Mouse (Mus musculus) midbrain, postnatal 0 days (tissue): ENCODE data around the gene Dclk1. TPM values are rescaled to one million over a fixed set of nuclear protein-coding genes. Genes with fewer than 3 reads are reported as not detected.
A peak's percentile ranks its signal among the peaks of the same experiment; 100 is the strongest.

Experiments
- ATAC-seq: fragments of 200-750 bp; cut with Nextera tagmentation; 2 replicates; pipeline ENCODE4 v1.8.0; 2017; ENCODE audit warnings: moderate number of reproducible peaks, mild to moderate bottlenecking, moderate TSS enrichment, moderate library complexity; ENCODE audit not compliant: low FRiP score
- DNase-seq: peaks from one replicate; pipeline ENCODE4 v3.0.0-alpha.2; 2015; ENCODE audit warnings: low spot score
- H3K27ac ChIP-seq: fragments of 300-500 bp; sonication (generic); 2 replicates; pipeline ENCODE4 v1.5.1; 2014; ENCODE audit warnings: low read depth, mild to moderate bottlenecking, low read length, mixed read lengths
- H3K27me3 ChIP-seq: fragments of 300-500 bp; sonication (generic); 2 replicates; pipeline ENCODE4 v1.6.1; 2014; ENCODE audit warnings: low read length, control low read depth, mixed read lengths; ENCODE audit not compliant: insufficient read depth
- H3K36me3 ChIP-seq: fragments of 300-500 bp; sonication (generic); 2 replicates; pipeline ENCODE4 v1.6.1; 2014; ENCODE audit warnings: low read length, control low read depth, mixed read lengths; ENCODE audit not compliant: insufficient read depth
- H3K4me1 ChIP-seq: fragments of 300-500 bp; sonication (generic); 2 replicates; pipeline ENCODE4 v1.6.1; 2014; ENCODE audit warnings: mild to moderate bottlenecking, control low read depth, antibody characterized with exemption, low read length, mixed read lengths; ENCODE audit not compliant: insufficient read depth
- H3K4me2 ChIP-seq: fragments of 300-500 bp; sonication (generic); 2 replicates; pipeline ENCODE4 v1.6.1; 2014; ENCODE audit warnings: low read depth, mild to moderate bottlenecking, low read length, mixed read lengths; ENCODE audit not compliant: poor library complexity, severe bottlenecking
- H3K4me3 ChIP-seq: fragments of 300-500 bp; sonication (generic); 2 replicates; pipeline ENCODE4 v1.5.1; 2014; ENCODE audit warnings: low read depth, mild to moderate bottlenecking, low read length, moderate library complexity
- H3K9ac ChIP-seq: fragments of 300-500 bp; sonication (generic); replicated peaks from 2 replicates; pipeline ENCODE4 v1.6.1; 2014; ENCODE audit warnings: mild to moderate bottlenecking, low read length, moderate library complexity, mixed read lengths; ENCODE audit not compliant: poor library complexity, severe bottlenecking
- H3K9me3 ChIP-seq: fragments of 300-500 bp; sonication (generic); 2 replicates; pipeline ENCODE4 v1.6.1; 2016; ENCODE audit warnings: low read length, control low read depth
- CTCF ChIP-seq: IDR thresholded peaks from 2 replicates; pipeline ENCODE4 v1.5.1; 2016; ENCODE audit warnings: antibody characterized with exemption, mild to moderate bottlenecking
- WGBS: fragments of 180-500 bp; shearing (Covaris S2); extraction: QIAGEN DNeasy Blood & Tissue Kit; methylation state at CpG from one replicate; pipeline ENCODE4 v1.1.7; 2014; 5-methylcytosine and 5-hydroxymethylcytosine counted together
- polyA plus RNA-seq: library from polyadenylated mRNA; unstranded; fragments of >200 nt; fragmentation: Nextera tagmentation; extraction: Ambion mirVana; gene quantifications from 2 replicates; pipeline ENCODE4 v1.2.1, GENCODE M21; 2015
- total RNA-seq: library from RNA; depleted of rRNA; stranded (reverse); fragments of >200 nt; gene quantifications from 2 replicates; pipeline ENCODE4 v1.2.3, GENCODE M21; 2014

Gene Dclk1
- total and polyA plus RNA-seq, 2 experiments from 2014 or later = 219 to 307 TPM

- Histone ChIP-seq H3K36me3 (no peaks in the 10 kb centered on the region), H3K27ac (no peak overlapping the region), H3K9me3 (no peaks in the 10 kb centered on the region), H3K4me1 (no peaks in the 10 kb centered on the region), H3K27me3 (no peaks in the 10 kb centered on the region), H3K9ac (no peak overlapping the region), H3K4me2 (no peak overlapping the region), H3K4me3 (no peak overlapping the region)
- ATAC-seq (no peak), DNase-seq (no peak)
- WGBS = 76% methylated on average over 3 of the region's 3 CpGs
- TF ChIP-seq CTCF = no peak
These were observed 118.7 kb downstream of the Dclk1 start for GRCm38 (mm10) chr3:55360836-55361235.

- ATAC-seq = no peak
- Histone ChIP-seq H3K4me3 (no peak overlapping the region), H3K9me3 (no peaks in the 10 kb centered on the region), H3K9ac (no peak overlapping the region), H3K4me2 (no peak overlapping the region), H3K27ac (no peak overlapping the region), H3K4me1 (no peaks in the 10 kb centered on the region), H3K36me3 (no peaks in the 10 kb centered on the region), H3K27me3 (no peaks in the 10 kb centered on the region)
- WGBS = 94% methylated on average over 8 of the region's 8 CpGs
- TF ChIP-seq CTCF = no peak
- no peak for DNase-seq
These were observed 125.0 kb downstream of the Dclk1 start for GRCm38 (mm10) chr3:55367166-55367565.

GRCm38 (mm10) chr3:55369156-55369555 lies 127.0 kb downstream of the Dclk1 start:
- Histone ChIP-seq H3K4me1 (no peaks in the 10 kb centered on the region), H3K9me3 (no peaks in the 10 kb centered on the region), H3K27ac (no peak overlapping the region), H3K9ac (no peak overlapping the region), H3K4me2 (no peak overlapping the region), H3K4me3 (no peak overlapping the region), H3K27me3 (no peaks in the 10 kb centered on the region), H3K36me3 (no peaks in the 10 kb centered on the region)
- WGBS = 83% methylated on average over 7 of the region's 7 CpGs
- DNase-seq (no peak), ATAC-seq (no peak)
- no peak for TF ChIP-seq CTCF

GRCm38 (mm10) chr3:55373689-55374088 lies 131.5 kb downstream of the Dclk1 start:
- Histone ChIP-seq H3K9me3 (no peaks in the 10 kb centered on the region), H3K4me2 (peak overlapping the region; percentile 51), H3K4me3 (peak overlapping the region; percentile 23), H3K36me3 (no peaks in the 10 kb centered on the region), H3K9ac (0 out of 2 replicates have a peak overlapping the region, but pooled peaks have one; percentile 46), H3K4me1 (no peaks in the 10 kb centered on the region; the same call in none of the 2 replicates), H3K27ac (peak overlapping the region; percentile 88), H3K27me3 (no peaks in the 10 kb centered on the region)
- peak; percentile 87 for ATAC-seq
- WGBS = 1% methylated on average over 11 of the region's 11 CpGs
- peak; percentile 86 for TF ChIP-seq CTCF
- peak; percentile 96 for DNase-seq

- no peaks in the 10 kb centered on the region for H3K9me3 ChIP-seq
- H3K4me3 ChIP-seq = no peak overlapping the region
- H3K4me2 ChIP-seq = no peak overlapping the region
- H3K27me3 ChIP-seq = no peaks in the 10 kb centered on the region
- no peaks in the 10 kb centered on the region for H3K36me3 ChIP-seq
- DNase-seq (no peak), ATAC-seq (no peak)
- no peak for TF ChIP-seq CTCF
- 92% methylated on average over 6 of the region's 6 CpGs for WGBS
- no peak overlapping the region for H3K9ac ChIP-seq
- H3K4me1 ChIP-seq = no peaks in the 10 kb centered on the region; the same call in none of the 2 replicates
- H3K27ac ChIP-seq = no peak overlapping the region
These were observed 136.4 kb downstream of the Dclk1 start for GRCm38 (mm10) chr3:55378591-55378990.

- Histone ChIP-seq H3K4me1 (no peaks in the 10 kb centered on the region; the same call in 1 of the 2 replicates), H3K27me3 (no peaks in the 10 kb centered on the region), H3K9ac (no peak overlapping the region), H3K9me3 (no peaks in the 10 kb centered on the region), H3K4me3 (no peak overlapping the region), H3K27ac (no peak overlapping the region; the same call in 1 of the 2 replicates), H3K4me2 (no peak overlapping the region), H3K36me3 (no peaks in the 10 kb centered on the region)
- no peak for DNase-seq
- ATAC-seq = no peak
- 48% methylated on average over 9 of the region's 9 CpGs for WGBS
- TF ChIP-seq CTCF = no peak
These were observed 138.3 kb downstream of the Dclk1 start for GRCm38 (mm10) chr3:55380471-55380870.
